Mouse (Mus musculus) mouse embryonic stem cell (cell line): ENCODE data around the gene Retreg1.

Experiments used
- in situ Hi-C, 2 experiments: fragments of 300-500 bp; cut with MboI; formaldehyde crosslinking; loops; 1 replicate in 1 of 2; 3 replicates in 1 of 2; pipeline ENCODE4 v1.14.3; 2019 to 2020; ENCODE audit warnings: low sequenced_read_pairs in 2 of 2, low pct_unique_long_range_greater_than_20kb in 1 of 2, mixed read lengths in 1 of 2; ENCODE audit not compliant: unreplicated experiment in 1 of 2

Gene Retreg1

DNA sequence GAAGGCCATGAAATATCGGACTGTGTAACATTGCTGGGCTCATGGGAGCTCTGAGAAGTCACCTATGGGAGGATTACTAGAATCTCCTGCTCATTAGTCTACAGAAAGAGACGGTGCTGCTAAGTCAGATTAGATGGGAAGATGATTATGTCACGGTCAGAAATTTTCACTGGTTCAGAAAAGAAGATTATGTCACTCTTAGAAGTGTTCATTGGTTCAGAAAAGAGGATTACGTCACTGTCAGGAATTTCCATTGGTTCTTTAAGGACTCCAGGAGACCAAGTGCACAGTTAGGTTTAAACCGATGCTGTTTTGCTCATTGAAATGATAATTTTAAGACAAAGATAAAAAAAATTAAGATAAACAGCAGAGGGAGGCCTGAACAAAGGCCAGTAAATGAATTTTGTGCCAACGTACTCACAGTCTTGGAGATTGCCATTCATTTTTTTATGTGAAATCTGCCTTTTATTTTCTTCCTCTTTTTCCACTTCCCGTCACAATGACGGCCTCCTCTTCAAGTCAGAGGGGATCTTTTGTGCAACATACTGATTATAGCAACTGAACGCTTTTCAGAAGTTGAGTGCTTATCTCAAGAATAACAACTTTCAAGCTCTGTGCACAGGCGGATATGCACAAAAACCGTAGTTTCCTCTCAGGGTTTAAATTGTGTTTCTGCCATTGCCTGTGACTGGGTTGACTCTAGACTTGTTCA lies 67.0 kb downstream of the Retreg1 start:
- in situ Hi-C loops, result no loop called here

DNA sequence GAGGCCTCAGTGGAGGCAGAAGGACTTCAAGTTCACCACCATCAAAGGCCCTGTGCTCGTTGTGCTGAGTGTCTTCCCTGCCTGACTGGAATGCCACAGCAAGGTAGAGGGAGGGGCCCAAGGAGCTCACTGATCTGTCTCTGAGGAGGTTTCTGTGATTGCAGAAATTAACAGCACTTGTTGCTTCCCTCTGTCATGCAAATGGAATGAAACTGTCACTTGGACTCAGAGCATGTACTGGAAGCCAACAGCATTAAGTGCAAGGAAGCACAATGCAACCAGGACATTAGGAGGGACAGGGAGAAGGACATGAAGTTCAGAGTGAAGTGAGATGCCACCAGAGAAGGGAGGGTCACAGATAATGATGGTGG lies 67.5 kb downstream of the Retreg1 start:
- in situ Hi-C loops, result no loop called here

DNA sequence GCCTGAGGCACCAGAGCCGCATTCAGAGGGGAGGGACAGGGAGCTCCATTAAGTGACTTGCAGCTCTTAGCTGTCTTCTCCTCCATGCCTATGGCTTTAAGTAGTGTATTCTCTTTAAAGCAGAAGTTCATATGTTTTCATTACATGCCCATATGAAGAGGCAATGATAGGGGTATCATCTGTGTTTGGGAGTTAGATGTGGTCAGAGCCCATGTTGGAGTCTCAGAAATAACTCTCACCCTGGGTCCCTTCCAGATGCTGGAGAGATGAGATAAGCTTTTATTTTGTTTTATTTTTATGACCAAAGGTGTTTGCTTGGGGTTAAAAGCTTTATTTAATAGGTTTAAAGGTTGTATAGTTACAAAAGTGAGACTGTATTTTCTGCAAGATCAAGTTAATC lies 67.9 kb downstream of the Retreg1 start:
- in situ Hi-C loops, result no loop called here

DNA sequence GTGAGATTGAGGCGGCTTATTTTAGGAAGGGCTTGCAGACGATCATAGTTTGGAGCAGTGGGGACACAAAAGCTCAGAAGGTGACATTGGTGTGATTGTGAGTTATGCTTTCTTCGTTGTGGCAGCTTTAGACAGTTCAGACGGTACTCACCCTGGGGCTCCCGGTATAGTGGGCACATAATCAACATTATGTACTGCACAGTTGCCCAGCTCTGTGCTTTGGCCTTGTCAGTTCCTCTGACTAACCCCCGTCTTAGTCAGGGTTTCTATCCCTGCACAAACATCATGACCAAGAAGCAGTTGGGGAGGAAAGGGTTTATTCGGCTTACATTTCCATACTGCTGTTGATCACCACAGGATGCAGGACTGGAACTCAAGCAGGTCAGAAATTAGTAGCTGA lies 69.9 kb downstream of the Retreg1 start:
- in situ Hi-C loops, result no loop called here

DNA sequence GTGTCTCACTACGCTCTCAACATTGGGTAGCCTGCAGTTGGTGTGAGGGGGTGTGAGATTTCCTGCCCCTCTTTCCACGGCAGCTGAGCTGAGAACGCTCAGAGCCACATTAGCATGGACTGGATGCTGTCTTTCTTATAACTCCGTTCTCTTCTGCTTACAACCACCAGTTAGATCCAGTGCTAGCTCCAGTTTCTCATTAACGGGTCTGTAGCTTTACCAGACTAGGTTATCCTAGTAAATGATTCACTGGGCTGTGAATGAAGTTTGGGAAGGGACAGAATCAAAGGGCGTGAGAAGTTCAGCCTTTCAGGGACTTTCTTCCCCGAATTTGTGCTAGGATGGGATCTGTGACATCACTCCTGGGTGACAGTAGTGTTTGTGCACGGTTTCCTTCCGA lies 70.7 kb downstream of the Retreg1 start:
- in situ Hi-C loops, result no loop called here

DNA sequence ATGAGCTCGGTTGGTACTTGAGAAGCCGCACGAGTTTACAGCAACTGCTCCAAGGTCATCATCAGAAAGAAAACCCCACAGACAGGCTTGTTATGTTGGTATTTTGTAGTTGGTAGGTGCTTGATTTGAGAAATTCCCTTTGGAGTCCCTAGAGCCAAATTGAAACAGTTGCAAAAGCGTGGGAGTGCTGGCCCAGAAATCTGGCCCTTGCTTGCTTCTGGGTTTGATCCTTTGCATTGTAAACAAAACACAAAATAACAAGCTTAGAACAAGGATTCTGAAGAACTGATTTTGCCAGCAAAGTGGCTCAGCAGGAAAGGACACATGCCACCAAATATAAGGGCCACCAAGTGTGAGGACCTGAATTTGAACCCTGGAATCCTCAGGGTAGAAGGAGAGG lies 71.2 kb downstream of the Retreg1 start:
- in situ Hi-C loops, result no loop called here

DNA sequence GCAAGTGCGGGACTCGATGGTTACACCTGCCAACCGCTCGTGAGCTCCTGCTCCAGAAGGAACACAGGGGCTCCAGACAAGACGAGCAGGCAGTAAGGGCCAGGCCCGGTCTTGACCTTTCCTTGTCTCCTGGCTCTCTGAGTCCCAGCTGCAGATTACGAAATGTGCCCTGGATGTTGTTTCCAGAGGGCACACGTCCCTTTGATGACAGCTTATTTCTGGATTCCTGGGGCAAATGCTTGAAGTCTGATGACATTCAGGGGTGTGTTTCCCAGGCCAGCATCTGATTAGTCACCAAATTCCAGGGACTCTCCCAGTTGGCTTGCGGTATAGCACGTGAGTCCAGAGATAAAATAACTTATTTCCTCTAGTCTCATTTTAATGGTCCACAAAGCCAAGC lies 72.0 kb downstream of the Retreg1 start:
- in situ Hi-C loops, result no loop called here

DNA sequence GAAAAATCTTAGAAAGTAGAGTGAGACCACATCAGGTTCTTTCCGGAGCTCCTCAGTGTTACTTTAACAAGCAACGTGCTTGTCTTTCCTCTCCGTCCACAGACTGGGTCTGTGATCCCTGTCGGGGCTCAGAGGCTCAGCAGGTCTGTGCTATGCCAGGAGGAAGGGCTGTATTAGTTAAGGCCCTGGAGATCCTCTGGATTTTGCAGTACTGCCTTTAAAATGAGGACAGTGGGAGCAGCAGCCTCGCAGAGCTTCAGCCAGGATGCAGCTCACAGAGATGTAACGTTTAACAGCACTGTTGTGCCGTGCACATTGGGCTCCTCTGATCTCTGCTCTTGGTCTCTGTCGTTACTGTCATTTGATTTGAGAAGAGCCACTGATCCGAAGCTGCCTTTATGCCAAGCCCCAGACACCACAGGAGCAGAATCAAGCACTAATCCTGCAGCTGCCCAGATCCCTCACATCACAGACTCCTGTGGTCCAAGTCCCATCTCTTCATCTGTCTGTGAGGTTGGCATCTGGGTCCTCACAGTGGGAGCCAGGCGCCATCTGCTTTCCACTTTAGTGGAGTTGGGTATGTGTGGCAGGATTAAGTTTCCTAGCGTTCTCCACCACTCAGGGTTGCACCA lies 72.7 kb downstream of the Retreg1 start:
- in situ Hi-C loops, result no loop called here

DNA sequence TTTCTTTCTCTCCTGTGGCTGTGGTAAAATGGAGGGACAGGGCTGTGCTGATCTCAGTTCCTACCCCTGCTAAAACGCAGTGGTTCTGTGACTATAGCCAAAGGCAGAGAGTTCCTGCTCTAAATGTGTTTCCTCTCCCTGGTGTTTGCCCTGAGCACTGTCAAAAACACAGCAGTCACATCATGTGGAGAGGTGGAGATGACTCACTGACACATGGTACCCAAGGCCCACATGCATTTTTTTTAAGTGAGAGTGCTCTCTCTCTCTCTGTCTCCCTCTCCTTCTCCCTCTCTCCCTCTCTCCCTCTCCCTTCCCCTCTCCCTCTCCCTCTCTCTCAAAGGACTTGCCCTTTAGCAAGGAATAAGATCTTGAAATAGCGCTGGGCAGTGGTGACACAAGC lies 73.3 kb downstream of the Retreg1 start:
- in situ Hi-C loops, result no loop called here

DNA sequence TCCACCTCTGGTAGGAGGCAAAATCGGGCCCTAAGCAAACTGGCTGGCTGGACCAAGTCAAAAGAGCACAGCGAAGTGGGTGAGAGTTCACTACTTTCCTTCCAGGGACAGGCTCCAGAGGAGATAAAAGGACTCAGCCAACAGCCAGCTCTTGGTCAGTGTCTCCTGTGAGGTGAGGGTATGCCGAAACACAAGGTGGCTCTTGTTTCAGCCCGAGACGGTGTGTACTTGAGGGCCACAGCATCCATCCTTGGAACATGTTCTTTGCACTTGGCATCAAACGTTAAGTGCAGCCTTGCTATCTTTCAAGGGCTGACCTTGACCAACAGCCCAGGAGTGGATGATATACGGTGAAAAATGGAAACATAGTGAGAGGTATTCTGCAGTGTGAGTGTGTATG lies 75.7 kb downstream of the Retreg1 start:
- in situ Hi-C loops, result no loop called here

DNA sequence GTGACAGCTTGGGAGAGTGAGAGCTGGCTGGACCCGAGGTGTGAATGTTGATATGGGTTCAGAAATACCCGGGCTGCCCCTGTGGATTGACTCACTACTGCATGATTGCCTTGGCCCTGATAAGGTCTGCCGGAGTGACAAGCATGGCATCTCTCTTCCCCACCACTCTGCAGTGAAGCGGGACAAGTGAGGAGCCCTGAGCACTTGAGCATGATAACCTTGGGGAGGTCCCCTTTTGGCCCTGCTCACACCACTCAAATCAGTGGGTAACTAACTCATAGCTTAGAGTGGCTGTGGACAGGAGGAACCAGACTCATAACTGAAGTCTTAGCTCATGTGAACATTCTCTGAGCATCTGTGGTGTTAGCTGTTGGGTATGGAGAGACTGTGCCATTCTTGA lies 77.0 kb downstream of the Retreg1 start:
- in situ Hi-C loops, result loop anchor here in 1 of 2 experiments (10.0 kb wide), 1 partner anchor 115 kb away; no protein-coding TSS in a partner anchor

DNA sequence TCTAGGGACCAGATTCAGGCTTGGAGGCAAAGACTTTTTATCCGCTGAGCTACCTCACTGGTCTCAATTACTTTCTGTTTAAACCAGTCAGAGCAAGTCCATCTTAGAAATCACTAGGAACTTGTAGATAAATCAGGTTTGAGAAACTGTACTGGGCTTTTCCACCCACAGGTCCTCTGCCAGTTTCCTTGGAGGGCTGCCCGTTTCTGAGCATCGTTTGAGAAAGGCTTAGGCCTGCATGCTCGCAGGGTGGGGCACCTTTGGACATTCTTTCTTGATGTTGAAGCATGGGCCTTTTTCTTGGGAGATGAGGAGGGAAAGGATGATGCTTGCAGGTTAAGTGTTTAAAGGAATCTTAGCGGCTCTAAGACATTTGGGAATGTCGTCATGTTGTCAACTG lies 77.9 kb downstream of the Retreg1 start:
- in situ Hi-C loops, result loop anchor here in 1 of 2 experiments (10.0 kb wide), 1 partner anchor 116 kb away; no protein-coding TSS in a partner anchor

DNA sequence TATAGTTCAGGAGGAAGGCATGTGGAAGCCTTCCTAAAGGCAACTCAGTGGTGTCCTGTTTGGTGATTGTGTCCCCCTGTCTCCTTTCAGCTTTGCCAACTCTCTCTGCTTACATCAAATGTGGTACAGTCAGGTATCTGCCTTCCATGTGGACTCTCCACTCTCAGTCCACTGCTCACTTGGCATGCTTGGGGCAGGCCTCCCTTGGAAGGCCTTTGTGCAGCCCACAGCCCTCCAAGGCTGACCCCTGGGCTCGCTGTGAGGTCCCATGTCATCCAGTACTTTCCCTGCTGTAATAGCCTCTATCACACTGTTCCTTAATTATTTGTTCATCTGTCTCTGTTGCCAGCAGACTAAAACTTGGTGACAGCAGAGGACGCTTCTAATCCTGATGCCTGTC lies 79.0 kb downstream of the Retreg1 start:
- in situ Hi-C loops, result loop anchor here in 1 of 2 experiments (10.0 kb wide), 1 partner anchor 117 kb away; no protein-coding TSS in a partner anchor

DNA sequence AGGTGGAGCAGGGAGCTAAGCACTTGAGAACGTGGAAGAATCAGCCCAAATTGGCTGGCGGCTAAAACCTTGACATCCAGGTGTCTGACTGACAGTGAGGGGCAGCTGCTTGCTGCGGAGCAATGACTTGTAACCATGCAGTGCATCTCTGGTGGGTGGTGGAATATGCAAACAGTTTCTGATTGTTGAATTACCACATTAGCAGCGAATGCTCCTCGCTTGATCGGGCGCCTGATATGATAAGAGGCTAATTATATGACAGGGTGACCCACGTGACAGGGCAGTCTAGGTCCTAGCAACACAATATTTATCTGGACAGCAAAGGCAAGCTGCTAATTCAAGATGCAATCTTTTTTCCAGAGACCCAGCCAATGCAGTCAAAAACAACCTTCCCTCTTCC lies 80.9 kb downstream of the Retreg1 start:
- in situ Hi-C loops, result loop anchor here in 1 of 2 experiments (10.0 kb wide), 1 partner anchor 119 kb away; no protein-coding TSS in a partner anchor

DNA sequence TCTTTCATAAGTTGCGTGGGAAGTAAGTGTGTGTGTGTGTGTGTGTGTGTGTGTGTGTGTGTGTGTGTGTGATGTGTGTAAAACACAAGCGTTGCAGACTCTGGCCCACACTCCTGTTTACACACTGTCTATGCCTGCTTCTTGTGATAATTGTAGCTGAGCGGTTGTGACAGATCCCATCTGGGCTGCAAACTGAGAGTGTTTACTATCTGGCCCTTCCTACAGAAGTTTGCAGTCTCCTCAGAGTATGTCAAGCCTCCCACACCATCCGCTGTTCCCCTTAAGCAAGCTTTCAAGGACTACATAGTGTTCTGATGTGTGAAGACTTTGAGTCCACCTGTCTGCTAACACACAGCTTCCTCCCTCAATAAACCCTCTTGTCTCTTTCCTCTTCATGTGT lies 83.2 kb downstream of the Retreg1 start:
- in situ Hi-C loops, result loop anchor here in 1 of 2 experiments (10.0 kb wide), 1 partner anchor 121 kb away; no protein-coding TSS in a partner anchor

DNA sequence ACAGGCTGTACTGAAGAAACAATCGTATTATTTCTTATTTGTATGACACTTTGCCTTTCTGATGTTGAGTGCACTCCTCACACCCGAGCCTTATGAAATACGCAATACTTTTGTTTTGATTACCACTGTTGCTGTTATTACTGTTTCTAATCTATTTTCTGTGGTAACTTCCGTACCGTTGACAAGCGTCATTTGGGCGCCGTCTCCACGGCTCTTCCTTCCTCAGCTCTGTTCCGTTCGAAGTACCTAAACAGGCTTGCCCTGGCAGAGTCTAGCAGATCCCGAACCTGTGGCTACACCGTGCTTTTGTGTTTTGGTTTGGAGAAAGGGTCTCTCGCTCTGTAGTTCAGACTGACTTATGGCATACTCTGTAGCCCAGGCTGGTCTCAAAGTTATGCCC lies 84.1 kb downstream of the Retreg1 start:
- in situ Hi-C loops, result loop anchor here in 1 of 2 experiments (10.0 kb wide), 1 partner anchor 122 kb away; no protein-coding TSS in a partner anchor

DNA sequence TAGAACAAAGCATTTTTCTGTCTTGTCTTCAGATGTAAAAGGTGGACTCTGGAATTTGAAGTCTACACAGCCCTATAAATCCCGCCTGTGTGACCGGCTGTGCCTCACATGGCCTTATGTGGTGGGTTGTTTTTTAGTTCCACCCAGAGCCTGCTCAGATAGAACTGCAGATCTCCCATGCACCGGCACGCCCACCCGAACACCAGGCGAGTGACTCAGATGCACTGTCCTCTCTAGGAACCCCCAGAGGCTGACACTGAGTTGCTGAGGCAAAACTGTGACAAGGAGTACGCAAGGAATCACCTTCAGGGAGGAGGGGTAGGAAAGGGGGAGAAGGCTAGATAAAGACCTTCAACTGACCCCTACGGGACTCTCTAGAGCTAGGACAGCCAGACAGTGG lies 85.0 kb downstream of the Retreg1 start:
- in situ Hi-C loops, result loop anchor here in 1 of 2 experiments (10.0 kb wide), 1 partner anchor 123 kb away; no protein-coding TSS in a partner anchor

DNA sequence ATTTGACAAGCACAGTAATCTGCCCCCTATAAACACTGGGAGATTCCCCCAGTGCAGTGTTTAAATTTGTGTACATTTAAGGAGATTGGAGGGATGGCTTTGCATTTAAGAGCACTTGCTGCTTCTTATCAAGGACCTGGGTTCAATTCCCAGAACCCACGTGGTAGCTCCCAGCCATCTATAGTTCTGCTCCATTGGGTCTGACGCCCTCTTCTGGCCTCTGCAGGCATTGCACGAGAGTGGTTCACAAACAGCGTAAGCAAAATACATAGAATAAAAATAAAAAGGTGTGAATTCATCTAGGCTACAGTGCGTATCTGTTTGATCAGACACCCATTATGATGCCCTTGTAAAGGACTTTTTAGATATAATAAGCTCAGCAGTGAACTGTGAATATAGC lies 85.9 kb downstream of the Retreg1 start:
- in situ Hi-C loops, result loop anchor here in 1 of 2 experiments (10.0 kb wide), 1 partner anchor 124 kb away; no protein-coding TSS in a partner anchor

DNA sequence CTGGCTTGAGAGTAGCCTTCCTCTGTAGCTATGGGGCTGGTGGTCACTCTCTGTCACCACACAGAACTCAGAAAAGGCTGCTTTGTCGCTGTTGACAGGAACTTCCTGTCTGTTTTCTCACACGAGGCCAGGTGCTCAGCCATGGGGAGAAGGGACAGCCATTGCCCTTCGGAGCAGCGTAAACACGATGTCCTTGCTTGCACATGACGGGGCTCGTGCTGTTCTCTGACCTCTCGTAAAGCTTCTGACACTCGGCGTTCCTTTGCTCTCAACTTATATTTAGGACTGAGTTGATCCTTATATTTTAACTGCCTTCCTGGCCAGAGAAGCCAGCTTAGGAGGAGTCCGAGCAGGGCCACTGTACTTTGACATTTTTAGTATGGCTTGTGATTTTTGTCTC lies 86.5 kb downstream of the Retreg1 start:
- in situ Hi-C loops, result loop anchor here in 1 of 2 experiments (10.0 kb wide), 1 partner anchor 125 kb away; no protein-coding TSS in a partner anchor

DNA sequence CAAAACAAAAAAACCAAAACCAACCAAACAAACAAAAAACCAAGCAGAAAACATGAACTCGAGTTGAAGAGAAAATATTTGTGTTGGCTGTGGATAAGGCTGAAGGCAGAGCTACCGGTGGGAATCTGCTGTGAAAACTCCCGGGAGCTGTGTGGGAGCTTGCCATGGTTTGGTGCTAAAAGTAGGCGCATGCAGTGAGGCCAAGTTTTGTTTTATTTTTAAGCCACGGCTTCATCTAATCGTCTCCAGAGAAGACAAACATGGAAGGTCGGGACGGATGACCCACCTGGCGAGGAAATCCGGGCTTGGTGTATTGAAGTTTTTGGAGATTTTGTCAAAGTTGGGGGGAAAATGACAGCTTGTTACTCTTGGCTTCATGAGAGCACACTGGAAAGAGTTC lies 87.0 kb downstream of the Retreg1 start:
- in situ Hi-C loops, result loop anchor here in 1 of 2 experiments (10.0 kb wide), 1 partner anchor 125 kb away; no protein-coding TSS in a partner anchor
